Mouse (Mus musculus) ovary, postnatal 36 days (tissue): ENCODE data around the gene Sdc4.

Source experiments
- DNase-seq: peaks from one replicate; pipeline ENCODE4 v3.0.0; 2022; ENCODE audit warnings: low spot score, mixed read lengths

The Sdc4 gene

DNA sequence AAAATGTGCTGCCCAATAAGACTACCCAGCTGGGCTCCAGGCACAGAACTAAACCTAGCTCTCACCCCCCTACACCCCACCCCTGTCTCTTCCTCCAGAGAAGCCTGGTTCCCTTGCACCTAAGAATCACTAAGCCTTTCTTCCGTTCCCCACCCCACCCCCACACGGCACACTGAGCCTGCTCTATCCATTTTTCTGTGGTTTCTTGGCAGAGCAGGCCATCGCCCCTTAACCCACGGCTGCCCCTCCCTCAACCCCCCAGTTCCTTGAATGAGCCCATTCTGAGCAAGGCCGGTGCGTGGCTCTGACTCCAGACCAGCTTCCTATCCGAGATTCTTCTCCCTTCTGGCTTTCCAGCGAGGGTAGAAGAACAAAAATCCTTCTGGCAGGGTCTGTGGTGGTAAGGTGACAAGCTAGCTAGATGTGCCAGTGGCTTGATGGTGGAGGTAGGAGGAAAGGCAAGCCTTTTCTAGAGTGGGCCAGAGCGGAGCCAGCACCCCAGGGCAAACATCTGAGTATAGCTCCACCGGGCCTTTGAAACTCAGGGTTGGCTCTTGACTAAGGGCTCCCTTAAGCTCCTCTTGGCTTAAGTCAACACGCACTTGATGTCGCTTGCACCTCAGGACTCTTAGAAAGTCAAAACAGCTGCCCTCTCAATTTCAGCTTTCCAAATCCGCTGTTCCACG lies 40.1 kb downstream of the Sdc4 start:
- no peak for DNase-seq

DNA sequence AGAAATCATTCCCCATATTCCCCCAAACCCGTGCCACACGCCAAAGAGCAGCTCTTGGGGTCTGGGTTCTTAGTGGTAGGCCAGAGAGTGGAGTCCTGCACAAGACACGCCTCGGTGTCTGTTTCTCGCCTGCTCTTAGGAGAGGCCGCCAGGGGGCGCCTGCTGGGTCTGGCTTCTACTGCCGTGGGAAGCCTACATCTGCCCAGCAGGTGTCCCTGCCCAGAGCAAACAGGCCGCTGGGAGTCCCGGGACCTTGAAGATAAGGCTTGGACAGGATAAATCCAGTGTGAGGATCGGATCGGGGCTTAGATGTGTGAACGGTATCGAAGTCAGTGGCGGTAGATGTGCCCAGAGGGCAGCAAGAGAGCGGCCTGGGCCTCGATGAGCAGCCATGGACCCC lies 40.8 kb downstream of the Sdc4 start, which contains the start of gene Rbpjl:
Gene Rbpjl, plus strand, starts transcription at position 236 of the 400 bp plus-strand sequence.
- peak; percentile 76 for DNase-seq

DNA sequence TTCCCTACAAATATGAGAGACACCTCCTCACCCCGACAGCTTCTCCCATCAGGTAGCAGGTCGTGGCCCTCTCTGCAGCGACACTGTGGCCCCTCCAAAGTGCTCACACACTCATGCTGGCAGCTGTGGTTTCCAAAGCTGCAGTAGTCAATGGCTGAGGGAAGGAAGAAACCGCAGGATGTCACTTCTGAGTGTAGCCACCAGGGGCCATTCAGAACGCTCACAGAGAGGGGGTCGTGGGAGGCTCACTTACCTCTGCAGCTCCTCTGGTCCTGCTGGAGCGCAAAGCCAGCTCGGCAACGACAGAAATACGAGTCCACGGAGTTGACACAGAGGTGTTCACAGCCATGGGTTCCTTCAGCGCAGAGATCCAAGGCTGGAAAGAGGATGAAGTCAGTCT lies 46.8 kb downstream of the Sdc4 start:
- DNase-seq, result no peak

DNA sequence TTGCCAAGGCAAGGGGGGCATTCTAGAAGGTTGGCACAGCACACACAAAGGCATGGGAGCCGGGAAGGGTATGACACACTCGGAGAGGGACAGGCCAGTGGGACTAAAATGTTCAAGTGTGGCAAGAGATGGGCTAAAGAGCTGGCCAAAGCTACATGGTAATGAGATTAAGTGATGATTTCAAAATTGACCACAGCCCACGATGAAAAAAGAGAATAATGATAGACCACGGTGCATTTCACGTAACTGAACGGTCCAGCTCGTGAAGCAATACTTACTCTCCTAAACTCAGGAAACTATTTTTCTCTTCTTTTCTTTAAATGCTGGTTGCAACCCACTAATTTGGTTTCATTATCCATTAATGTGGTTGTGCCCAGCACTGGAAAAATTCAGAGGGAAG lies 47.6 kb downstream of the Sdc4 start:
- no peak for DNase-seq

DNA sequence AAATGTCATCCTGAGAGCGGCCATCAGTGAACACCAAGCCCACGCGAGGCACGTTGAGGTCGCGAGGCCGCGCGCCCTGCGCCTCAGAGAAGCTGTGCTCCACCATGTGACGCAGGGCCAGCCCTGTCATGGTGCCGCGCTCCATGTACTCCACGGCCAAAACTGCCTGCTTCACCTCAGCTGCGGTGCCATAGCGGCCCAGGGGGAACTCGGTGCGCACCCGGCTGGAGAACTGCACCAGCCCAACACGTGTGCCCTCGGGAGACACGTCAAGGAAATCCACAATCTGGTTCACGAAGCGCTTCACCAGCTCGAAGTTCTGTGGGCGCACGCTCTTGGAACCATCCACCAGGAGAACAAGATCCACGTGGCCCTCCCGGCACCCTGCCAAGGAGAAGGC lies 50.6 kb downstream of the Sdc4 start:
- DNase-seq, result no peak

DNA sequence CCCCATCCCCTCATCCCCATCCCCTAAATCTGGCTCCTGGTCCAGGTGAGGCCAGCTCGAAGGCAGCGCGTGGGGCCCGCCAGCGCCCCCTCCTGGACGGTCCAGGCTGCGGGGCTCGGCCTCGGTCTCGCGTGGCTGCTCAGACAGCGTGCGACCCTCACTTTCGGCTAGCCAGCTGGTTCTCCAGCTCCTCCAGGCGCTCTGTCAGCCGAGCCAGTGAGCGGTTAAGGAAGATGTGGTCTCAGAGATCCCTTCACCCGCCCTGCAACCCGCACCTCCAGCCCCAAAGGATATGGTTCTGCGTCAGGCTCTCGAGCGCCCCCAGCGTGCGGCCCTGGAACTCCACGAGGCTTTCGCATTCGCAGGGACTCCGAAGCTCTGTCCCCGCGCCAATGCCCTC lies 54.2 kb downstream of the Sdc4 start:
- peak; percentile 85 for DNase-seq

DNA sequence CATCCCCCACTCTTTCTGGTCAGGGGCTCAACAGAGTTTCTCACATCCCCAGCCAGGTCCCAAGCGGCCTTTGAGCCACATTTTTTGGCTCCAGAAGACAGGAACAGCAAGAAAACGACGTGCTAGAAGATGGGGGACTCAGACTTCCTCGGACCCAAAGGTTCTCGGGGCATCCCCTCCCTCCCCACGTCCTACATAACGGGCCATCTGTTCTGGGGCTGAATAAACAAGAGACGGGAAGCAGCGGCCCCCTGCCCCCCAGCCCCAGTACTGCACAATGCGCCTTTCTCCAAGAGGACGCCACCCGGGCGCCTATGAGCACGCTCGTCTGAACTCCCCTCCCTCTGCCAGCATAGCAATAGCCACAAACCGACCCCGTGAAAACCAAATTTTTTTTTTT lies 54.7 kb downstream of the Sdc4 start, which contains the start of gene Slpi:
Gene Slpi, minus strand, starts transcription at position 76 of the 400 bp plus-strand sequence.
- DNase-seq, result no peak

DNA sequence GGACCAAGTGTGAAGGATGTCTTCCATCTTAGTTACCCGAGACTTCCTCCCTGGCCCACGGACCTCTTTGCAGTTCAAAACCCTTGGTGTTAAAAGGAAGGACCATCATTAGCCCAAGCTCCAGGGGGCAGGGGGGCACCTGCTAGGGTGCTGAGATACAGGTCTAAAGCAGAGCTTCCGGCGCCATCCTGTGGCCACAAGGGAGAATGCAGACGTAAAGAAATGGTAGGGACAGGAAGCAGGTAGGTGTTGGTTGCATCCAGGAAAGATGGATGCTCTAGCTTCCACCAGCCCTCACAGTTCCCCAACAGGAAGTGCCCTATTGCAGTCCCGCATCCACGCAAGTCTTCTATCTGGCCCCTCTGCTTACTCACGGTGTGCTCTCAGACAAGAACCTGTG lies 56.7 kb downstream of the Sdc4 start:
- no peak for DNase-seq

DNA sequence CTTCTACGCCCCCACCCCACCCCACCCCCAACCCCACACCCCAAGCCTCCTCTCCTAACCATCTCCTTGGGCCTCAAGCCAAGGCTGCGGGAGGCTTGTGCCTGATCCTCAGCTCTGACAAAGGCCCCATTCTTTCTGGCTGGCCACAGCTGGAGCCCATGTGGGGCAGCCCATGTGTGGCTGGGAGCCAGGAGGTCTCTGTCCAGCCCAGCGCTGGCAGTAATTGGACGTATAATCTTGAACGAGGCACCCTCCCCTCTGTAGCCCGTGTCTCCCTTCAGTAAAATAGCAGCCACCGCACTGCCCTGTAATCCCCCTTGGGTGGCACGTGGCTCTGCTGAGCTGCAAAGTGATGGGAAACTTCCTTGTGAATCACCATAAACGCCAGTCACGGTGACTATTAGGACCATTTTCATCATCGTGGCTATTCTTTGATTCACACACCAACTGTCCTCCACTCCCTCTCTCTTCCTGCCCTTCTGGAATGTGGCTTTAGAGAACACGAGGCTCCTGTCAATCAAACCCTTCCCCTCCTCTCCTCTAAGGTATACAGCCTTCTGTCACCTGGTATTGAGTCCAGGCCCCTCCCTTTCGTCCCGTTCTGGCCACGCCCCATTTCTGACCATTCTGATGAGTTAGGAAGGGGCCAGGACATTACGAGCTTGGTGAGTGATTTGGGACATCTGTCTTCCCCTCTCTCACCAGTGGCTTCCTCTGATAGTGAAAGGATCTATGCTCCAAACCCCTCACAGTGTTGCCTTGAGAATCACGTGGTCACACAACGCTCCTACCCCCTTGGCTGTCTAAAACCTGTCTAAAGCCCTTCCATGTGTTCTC lies 57.5 kb downstream of the Sdc4 start:
- no peak for DNase-seq

DNA sequence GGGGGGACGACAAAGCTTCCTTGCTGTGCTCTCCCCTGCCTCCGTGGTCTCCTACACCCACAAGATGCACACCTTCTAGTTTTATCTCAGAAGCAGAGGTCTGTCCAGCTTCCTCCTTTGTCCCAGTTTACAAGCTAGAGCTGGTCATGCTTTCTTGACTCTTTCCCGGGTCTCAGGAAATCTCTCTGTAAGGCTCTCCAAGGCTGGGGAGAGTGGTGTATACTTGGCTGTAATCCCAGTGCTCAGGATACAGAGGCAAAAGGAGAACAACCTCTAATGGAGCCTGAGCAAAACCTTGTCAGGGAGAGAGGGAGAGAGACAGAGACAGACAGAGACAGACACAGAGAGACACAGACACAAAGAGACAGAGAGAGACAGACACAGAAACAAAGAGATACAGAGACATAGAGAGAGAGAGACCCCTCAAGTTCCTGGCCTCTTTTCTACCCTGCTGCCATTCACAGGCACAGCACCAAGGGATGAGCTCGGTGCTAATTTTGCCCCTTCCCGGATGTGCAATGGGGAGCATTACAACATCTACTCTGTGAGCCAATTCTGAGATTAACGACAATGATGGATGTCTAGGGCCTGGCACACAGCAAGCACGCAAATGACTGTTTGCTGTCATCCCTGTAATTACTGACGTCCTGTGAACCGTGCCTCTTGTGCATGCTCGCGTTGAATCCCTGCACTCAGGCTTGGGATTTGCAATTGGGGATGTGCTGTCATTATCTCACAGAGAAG lies 59.9 kb downstream of the Sdc4 start:
- DNase-seq, result no peak

DNA sequence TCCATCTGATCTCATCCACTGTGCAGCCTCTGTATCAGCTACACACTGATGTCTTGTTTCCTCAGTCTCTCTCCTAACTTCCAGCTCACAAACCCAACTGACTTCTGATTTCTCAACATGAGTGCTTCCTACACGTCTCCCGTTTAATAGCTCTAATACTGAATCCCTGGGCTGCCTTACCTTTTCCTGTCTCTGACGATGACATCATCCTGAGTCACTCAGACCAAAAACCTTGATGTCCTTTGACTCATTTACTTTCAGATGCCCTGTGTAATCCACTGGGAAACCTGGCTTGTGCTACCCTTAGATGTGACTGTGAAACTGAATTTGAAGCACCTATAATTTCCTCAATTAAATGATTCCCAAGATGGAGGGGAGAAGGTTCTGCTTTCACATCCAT lies 60.7 kb downstream of the Sdc4 start:
- no peak for DNase-seq

DNA sequence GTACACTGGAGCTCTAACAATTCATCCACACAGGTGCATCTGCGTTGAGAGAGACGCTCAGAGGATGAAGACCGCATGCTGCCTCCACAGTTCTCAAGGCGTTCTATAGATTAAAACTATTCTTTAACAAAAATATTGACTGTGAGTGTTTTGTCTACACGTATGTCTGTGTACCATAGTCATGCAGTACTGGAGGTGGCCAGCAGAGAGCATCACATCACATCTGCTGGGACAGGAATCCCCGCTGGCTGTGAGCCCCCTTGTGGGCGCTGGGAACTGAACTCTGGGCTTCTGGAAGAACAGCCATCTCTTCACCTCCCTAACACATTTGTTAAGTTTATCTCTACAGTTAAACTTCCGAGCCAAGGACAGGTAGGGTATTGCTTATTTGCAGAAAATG lies 62.0 kb downstream of the Sdc4 start:
- DNase-seq, result no peak

DNA sequence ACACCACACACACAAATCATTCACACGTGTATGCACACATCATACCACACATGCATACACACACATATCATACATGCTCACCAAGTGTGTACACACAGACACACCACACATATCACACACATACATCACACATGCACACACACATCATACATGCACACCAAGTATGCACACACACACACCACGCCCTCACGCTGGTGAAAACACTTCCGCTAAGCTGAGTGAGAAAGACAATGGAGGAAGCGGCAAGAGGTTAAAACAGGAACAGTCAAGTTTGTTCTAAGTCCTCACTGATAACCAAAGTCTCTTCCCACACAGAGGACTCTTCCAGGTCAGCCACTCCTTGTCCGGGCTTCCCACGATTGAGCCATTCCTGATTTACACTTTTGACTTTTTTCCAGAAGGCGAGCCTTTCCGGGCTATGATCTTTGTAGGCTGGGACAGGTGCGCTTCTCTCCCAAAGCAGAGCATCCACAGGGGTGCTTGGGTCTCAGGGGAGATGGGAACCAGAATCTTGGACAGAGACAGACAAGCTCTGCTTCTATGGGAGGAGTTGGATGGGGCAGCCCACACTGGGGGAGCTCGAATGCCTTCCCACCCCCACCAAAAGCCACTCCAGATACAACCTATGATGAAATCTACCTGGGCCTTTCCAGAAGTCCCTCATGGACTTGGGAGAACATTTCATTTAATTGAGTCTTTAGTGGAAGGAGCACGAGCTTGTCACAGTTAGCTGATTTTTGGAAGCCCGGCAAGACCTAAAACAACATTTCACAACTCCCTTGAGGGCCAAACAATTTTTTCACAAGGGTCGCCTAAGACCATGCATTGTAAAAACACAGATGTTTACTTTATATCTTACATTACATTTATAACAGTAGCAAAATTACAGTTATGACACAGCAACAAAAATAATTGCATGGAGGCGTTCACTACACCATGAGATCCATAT lies 65.9 kb downstream of the Sdc4 start:
- no peak for DNase-seq
